ENCODE assay signal across 31 mouse cellular contexts in genomic region chr8:122758597-122758996, GRCm38 (mm10).
"Had no signal": no experiment of that assay in that cellular context is flagged by ENCODE, and none has a peak within 500 bp of the region (broad histone marks: within the 10 kb centered on the region; RNA-seq: fewer than 3 reads in every experiment).

No protein-coding gene starts in this region.

- H3K27ac ChIP-seq: limb, embryonic 10.5 days; limb, embryonic 12.5 days; limb, embryonic 13.5 days; limb, embryonic 15.5 days; liver, embryonic 12.5 days; liver, embryonic 13.5 days; liver, embryonic 14.5 days; liver, embryonic 15.5 days; lung, embryonic 15.5 days; macrophage; midbrain, embryonic 10.5 days; midbrain, embryonic 12.5 days; midbrain, embryonic 13.5 days; midbrain, embryonic 15.5 days had no signal

- ATAC-seq: liver, embryonic 12.5 days; liver, postnatal 0 days; lung, postnatal 0 days; midbrain, embryonic 13.5 days; midbrain, embryonic 15.5 days; midbrain, embryonic 16.5 days had no signal

- DNase-seq: left cerebral cortex, postnatal 4 days; liver; liver, embryonic 13.5 days; liver, postnatal 0 days; lung, adult 18-20 months; lung, adult 2 months; lung, embryonic 14.5 days; lung, postnatal 10 days; lung, postnatal 14 days; lung, postnatal 36 days; lung, postnatal 4 days; midbrain, embryonic 14.5 days had no signal

- H3K9me3 ChIP-seq: limb, embryonic 10.5 days; limb, embryonic 12.5 days; limb, embryonic 13.5 days; limb, embryonic 15.5 days; liver, embryonic 12.5 days; liver, embryonic 13.5 days; liver, embryonic 15.5 days; lung, embryonic 15.5 days; megakaryocyte, embryonic 14.5 days; midbrain, embryonic 10.5 days; midbrain, embryonic 12.5 days; midbrain, embryonic 13.5 days; midbrain, embryonic 15.5 days had no signal

- H3K4me3 ChIP-seq: limb, embryonic 10.5 days; limb, embryonic 12.5 days; limb, embryonic 13.5 days; limb, embryonic 15.5 days; liver, embryonic 12.5 days; liver, embryonic 13.5 days; liver, embryonic 15.5 days; lung, embryonic 15.5 days; megakaryocyte, embryonic 14.5 days; midbrain, embryonic 10.5 days; midbrain, embryonic 12.5 days; midbrain, embryonic 13.5 days; midbrain, embryonic 15.5 days; myocyte had no signal

- H3K4me1 ChIP-seq: limb, embryonic 12.5 days; limb, embryonic 13.5 days; midbrain, embryonic 10.5 days had no signal

- H3K36me3 ChIP-seq: limb, embryonic 10.5 days; limb, embryonic 12.5 days; limb, embryonic 13.5 days; limb, embryonic 15.5 days; liver, embryonic 12.5 days; liver, embryonic 13.5 days; liver, embryonic 15.5 days; lung, embryonic 15.5 days; midbrain, embryonic 10.5 days; midbrain, embryonic 12.5 days; midbrain, embryonic 13.5 days; midbrain, embryonic 15.5 days had no signal

- H3K27me3 ChIP-seq: midbrain, embryonic 13.5 days; midbrain, embryonic 15.5 days had no signal

- H3K9ac ChIP-seq: limb, embryonic 12.5 days; limb, embryonic 13.5 days; limb, embryonic 15.5 days; liver, embryonic 12.5 days; liver, embryonic 13.5 days; liver, embryonic 14.5 days; liver, embryonic 15.5 days; liver, postnatal 0 days; lung, embryonic 14.5 days; lung, embryonic 15.5 days; midbrain, embryonic 12.5 days; midbrain, embryonic 13.5 days; midbrain, embryonic 15.5 days had no signal

- H3K4me2 ChIP-seq: limb, embryonic 12.5 days; limb, embryonic 13.5 days; limb, embryonic 15.5 days; liver, embryonic 11.5 days; liver, embryonic 12.5 days; liver, embryonic 13.5 days; liver, embryonic 15.5 days; lung, embryonic 14.5 days; lung, embryonic 15.5 days; midbrain, embryonic 11.5 days; midbrain, embryonic 12.5 days; midbrain, embryonic 13.5 days; midbrain, embryonic 15.5 days had no signal
